Mouse (Mus musculus) B cell, adult 2 months (primary cell): ENCODE results near the gene Sfxn4.
"Not testable (repeated sequence)": the region's sequence is repeated elsewhere in the genome, so short reads cannot be mapped to it uniquely, and the experiment has no call there.

Experiments used
- DNase-seq, 2 experiments: peaks; one replicate each; pipeline ENCODE4 v3.0.0; 2022

Sfxn4 gene

DNA sequence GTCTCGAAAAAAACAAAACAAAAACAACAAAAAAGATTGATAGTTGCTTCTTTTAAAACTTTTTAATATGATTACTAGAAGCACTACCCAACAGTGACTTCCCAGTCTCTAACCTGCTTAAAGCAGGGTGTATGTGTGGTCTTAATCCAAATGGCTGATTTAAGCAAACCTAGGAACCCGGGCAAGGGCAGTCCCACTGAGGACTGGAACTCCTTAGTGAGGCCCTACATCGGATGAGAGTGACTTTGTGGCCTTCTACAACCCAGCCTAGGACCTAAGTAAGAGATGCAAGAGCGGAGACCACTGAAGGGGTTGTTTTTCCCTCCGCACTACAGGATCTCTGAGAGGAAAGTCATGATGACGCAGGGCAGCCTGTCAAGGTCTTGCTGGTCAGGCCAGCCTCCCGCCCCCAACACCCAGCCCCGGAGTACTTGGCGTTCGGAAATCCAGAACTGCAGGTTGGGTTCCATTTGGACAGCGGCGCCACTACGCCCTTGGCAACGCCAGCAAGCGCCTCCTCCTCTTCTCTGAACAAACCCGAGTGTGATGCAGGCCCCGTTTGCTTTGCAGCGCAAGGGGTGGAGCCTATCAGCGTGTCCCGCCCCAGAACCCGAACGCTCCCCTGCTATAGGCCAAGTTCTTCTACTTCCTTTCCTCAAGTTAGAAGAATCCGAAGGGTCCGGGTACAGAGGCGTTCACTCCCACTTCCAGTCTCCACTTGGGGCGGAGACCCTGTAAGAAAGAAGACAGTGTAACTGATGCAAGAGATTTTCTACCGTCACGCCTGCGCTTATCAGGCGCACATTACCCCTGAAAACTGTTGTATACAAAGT is at the start of gene Sfxn4:
Sfxn4 (minus strand) TSS at position 612 of the 833 bp plus-strand sequence.
- DNase-seq = peak; percentile 86 to 89

DNA sequence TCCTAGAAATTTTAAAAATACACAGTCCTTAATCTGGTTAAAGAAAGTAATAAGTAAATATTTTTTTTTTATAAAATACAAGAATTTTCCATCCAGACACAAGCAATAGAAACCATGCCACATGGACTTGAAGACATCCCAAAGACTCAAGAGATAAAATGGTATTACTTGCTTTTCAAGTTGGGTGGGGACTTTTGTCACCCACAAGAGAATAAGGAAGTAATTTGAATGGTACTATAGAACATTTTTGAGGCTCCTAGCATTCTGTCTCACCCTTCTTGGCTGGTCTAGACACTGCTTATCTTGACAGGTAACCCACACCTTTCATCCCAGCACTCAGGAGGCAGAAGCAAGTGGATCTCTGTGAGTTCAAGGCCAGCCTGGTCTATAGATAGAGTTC is 49.0 kb upstream of the Sfxn4 start:
- DNase-seq = no peak

GRCm38 (mm10) chr19:60905477-60905876 is 44.2 kb upstream of the Sfxn4 start:
- no peak for DNase-seq

DNA sequence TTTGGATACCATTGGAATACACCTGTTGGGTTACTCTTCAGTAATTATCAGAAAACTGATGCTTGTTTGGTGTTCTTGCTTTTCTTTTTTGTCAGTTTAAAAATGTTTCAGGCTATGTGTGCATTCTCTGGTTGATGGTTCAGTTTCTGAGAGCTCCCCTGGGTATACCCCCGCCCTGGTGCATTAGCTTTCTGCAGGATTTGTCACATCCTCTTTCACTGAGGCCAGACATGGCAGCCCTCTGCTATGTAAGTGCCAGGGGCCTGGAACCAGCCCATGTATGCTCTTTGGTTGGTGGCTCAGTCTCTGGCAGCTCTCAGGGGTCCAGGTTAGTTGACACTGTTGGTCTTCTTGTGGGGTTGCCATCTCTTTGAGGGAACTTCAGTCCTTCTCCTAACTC is 42.7 kb upstream of the Sfxn4 start:
- peak; percentile 37 to 47 for DNase-seq

GRCm38 (mm10) chr19:60903139-60903538 is 41.9 kb upstream of the Sfxn4 start:
- no peak for DNase-seq

GRCm38 (mm10) chr19:60895251-60895880 is 34.1 kb upstream of the Sfxn4 start:
- DNase-seq = no peak

- peak; percentile 82 to 85 for DNase-seq
Observed at GRCm38 (mm10) chr19:60891934-60892547, 30.8 kb upstream of the Sfxn4 start.

DNA sequence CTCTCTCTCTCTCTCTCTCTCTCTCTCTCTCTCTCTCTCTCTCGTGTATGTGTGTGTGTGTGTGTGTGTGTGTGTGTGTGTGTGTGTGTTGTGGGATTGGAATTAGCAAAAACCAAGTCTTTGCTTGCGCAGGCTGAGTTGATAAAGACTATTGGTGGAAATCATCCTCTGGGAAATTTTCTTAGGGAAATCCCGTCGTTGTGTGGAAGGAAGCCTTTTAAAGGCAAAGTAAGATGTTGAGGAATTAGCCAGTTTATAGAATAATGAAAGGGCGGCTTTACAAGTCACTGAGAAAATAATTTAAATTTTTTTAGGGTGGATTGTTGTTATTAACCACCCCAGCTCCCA is 29.8 kb upstream of the Sfxn4 start:
- no peak for DNase-seq

DNA sequence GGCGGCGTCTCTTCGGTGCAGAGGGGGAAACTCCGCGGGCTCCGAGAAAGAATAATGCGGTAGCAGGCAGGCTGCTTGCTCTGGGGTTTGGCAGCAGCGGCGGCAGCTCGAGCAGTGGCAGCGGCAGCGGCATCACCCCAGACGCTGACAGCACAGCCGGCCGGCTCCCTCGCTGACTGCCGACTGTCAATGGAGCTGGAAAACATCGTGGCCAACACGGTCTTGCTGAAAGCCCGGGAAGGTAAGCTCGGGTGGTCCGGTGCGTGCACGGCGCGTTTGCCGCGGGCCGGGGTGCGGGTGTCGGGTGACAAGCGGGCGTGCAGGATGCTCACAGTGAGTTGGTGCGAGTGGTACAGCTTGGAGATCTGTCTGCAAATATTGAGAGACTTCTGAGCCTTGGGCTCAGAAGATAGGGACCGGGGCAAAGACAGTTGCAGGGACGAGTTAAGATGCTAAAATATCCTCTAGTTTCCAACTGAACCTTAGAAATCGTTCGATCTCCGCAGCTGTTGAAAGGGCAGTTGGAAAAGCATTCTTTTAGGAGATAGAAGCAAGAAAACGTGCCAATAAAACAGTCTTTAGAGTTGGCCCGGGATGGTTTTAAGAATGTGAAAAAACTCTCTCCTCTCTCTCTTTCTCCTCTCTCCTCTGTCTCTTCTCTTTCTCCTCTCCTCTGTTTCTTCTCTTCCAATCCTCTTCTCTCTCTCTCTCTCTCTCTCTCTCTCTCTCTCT is 29.3 kb upstream of the Sfxn4 start:
- no peak for DNase-seq

DNA sequence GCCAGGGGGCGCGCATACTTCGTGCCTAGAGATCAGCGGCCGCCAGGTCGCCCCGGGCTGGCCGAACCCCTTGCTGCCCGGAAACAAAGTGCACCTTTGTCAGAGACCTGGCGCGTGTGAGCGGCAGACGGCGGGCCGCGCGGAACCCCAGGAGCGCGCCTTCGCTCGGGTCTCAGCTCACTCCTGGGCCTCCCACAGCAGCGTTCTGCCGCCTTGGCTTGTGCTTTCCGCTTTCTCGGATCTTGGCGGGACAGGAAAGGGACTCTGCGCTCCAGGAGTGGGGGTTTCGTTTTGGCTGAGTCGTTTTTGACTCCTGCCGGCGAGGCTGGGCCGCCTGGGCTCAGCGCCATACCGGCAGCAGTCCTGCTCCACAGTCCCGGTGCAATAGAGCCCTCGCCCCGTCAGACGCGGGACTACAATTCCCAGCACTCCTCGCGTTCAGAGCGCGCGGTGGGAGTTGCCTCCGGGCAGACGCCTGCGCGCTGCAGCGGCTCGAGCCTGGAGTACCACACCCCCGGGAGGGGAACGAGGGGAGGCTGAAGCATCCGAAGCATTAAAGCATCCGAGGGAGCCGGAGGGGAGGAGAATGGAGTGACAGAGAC is 28.5 kb upstream of the Sfxn4 start, which contains the start of gene Grk5:
Grk5 (plus strand) TSS at position 36 of the 602 bp plus-strand sequence.
- peak; percentile 93 to 94 for DNase-seq

- DNase-seq = peak in 1 of 2 experiments; percentile 23
Observed at GRCm38 (mm10) chr19:60889101-60889713, 27.9 kb upstream of the Sfxn4 start.

GRCm38 (mm10) chr19:60887637-60888036 is 26.4 kb upstream of the Sfxn4 start:
- no peak for DNase-seq

GRCm38 (mm10) chr19:60883129-60883528 is 21.9 kb upstream of the Sfxn4 start:
- DNase-seq = peak in 1 of 2 experiments; percentile 5

- peak; percentile 99 for DNase-seq
Observed at GRCm38 (mm10) chr19:60874064-60874694, 12.9 kb upstream of the Sfxn4 start, which contains the start of gene Prdx3. Gene Prdx3 (minus strand): TSS chr19:60874556.

DNA sequence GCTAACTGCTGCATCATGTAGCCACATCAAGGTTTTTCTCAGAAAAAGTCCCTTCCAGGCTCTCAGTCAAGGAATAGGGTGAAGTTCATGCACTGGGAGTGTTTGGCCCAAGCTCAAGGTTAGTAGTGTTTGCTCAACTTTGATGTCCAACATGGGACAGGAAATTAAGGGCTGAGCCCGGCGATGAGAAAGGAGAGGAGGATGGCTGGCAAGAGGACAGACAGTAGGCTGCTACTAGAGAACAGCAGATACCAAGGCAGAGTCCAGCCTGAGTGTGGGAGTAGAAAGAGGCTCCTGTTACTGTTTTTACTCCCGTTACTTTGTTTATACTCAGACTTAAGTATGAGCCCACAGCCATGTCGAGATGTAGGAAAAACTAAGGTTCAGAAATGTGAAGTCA is 12.2 kb upstream of the Sfxn4 start:
- peak; percentile 5 to 6 for DNase-seq

GRCm38 (mm10) chr19:60872272-60872671 is 11.0 kb upstream of the Sfxn4 start:
- no peak for DNase-seq

- DNase-seq = no peak
Observed at GRCm38 (mm10) chr19:60871366-60871765, 10.1 kb upstream of the Sfxn4 start.

DNA sequence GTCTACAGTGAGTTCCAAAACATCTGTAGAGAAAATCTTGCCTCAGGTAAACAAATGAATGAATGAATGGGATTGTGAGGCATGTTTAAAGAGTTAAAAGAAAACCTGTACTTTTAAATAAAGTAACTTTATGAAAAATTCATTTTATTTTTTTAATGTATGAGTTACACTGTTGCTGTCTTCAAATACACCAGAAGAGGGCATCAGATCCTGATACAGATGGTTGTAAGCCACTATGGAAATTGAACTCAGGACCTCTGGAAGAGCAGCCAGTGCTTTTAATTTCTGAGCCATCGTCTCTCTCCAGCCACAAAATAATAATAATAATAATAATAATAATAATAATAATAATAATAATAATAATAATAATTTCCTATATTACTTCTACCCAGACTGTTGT is 9.2 kb upstream of the Sfxn4 start:
- DNase-seq = no peak

- not testable (repeated sequence) for DNase-seq
Observed at GRCm38 (mm10) chr19:60866169-60866568, 4.9 kb upstream of the Sfxn4 start.

DNA sequence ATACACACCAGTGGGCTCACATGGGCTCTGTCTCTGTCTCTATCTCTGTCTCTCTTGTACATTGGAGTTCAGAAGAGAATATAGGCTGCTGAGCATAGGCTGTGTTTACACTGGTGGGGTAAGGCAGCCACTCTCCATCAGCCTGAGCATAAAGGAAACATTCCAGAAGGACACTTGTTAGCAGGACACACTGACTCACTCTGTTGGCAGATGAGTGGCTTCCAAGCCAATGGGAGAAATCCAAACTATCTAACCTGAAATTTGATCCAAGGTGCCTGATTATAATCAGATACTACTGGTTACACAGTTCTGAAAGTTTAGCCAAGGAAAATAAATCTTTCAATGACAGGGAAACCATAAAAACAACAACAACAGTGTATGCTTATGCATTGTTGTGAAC is 15.5 kb downstream of the Sfxn4 start:
- DNase-seq = no peak

DNA sequence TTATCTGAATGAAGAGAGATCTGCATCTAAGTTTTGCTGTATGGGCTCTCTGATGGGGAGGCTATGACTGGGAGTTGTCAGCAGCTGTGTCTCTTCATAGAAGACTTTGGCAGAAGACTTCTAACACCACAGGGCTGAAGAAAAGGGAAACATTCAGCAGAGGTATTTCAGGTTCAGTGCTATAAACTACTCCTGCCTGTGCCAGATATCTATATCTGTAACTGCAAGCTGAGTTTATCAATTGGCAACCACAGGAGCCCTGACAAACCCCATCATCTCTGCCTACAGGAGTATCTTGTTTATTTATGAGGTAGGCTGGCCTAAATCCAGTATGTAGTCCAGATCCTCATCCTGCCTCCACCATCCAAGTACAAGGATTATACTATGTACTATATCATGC is 18.0 kb downstream of the Sfxn4 start:
- DNase-seq = no peak

DNA sequence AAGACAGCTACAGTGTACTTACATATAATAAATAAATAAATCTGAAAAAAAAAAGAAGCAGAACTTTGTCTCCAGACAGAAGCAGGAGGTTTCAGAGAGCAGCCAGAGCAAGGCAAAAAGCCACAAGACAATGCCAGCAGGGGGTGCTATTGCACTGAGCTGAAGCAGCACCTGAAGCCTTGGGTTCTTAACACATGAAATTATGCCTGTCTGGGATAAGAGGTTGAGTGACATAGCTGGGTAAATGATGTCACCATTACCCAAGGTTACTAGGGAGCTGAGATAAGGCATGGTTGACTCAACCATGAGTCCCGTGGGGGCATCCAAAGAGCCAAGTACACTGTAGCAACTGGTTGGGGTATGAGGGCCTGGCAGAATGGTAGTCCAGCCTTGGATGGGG is 23.5 kb downstream of the Sfxn4 start:
- DNase-seq = peak; percentile 88 to 89
